Mouse (Mus musculus): ENCODE results near the gene Clstn3. TPM values are rescaled to one million over a fixed set of nuclear protein-coding genes. Genes with fewer than 3 reads are reported as not detected.
A peak's percentile ranks its signal among the peaks of the same experiment; 100 is the strongest.

The Clstn3 gene
- polyA plus RNA-seq, 1 experiment from 2014 or later = 1.8 TPM

DNA sequence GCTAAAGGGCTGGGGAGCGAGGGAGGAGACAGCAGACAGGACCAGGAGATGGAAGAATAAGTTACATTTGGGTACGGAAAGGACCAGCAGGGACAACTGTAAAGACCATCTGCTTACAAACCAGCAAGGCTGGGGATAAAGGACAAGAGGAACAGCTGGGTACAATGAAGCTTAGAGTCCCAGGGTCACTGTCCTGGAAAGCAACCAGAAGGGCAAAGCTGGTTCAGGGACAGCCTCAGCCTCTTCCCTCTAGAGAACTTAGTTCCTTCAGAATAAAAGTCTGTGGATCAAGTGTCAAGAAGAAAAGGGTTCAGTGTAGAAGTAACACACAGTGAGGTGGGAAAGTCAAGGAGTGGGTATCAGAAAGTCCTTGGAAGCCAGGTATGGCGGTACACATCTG is 6.5 kb upstream of the Clstn3 start:
- Histone ChIP-seq H3K9me3 (ENCODE audit: low read length) (no peaks in the 10 kb centered on the region), H3K4me3 (ENCODE audit: low read depth, low read length) (no peak overlapping the region), H3K36me3 (replicated peaks; ENCODE audit: insufficient read depth, low read length) (no peaks in the 10 kb centered on the region), H3K9ac (replicated peaks) (no peak overlapping the region), H3K27me3 (ENCODE audit: insufficient read depth, low read length) (no peaks in the 10 kb centered on the region), H3K4me2 (ENCODE audit: low read depth, low read length) (no peak overlapping the region), H3K27ac (ENCODE audit: low read depth) (no peak overlapping the region), H3K4me1 (ENCODE audit: insufficient read depth) (no peaks in the 10 kb centered on the region; the same call in 1 of the 2 replicates)
- no peak for DNase-seq
- WGBS (ENCODE audit: insufficient replicate concordance) = 85% methylated on average over 3 of the region's 3 CpGs
- TF ChIP-seq CTCF (IDR thresholded peaks at IDR 0.05; ENCODE audit: low read depth) = no peak
- no peak for TF ChIP-seq EP300 (IDR thresholded peaks at IDR 0.05; ENCODE audit: low read depth)
- ATAC-seq = no peak

DNA sequence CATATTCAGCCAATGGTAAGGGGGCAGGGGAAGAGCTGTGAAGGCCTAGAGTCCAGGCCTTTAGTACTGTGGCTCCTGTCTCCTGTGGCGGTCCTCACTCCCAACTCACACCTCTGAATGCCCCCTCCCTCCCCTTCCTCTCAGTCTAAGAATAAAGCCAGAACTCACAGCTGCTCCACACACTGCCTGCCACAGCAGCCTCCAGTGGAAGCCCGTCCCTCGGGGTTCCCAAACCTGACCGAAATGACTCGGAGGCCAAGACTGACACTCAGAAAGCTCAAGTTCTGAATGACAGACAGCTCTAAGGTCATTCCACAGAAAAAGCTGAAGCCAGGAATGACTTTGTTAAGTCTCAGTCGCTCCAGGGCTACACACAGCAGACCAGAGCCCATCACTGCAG is 1.1 kb upstream of the Clstn3 start:
- no peak overlapping the region for H3K27ac ChIP-seq (ENCODE audit: low read depth)
- H3K4me1 ChIP-seq (ENCODE audit: insufficient read depth) = peaks cover 19% of the 10 kb centered on the region
- no peaks in the 10 kb centered on the region for H3K9me3 ChIP-seq (ENCODE audit: low read length)
- H3K36me3 ChIP-seq (replicated peaks; ENCODE audit: insufficient read depth, low read length) = no peaks in the 10 kb centered on the region
- no peak for ATAC-seq
- no peak for DNase-seq
- TF ChIP-seq CTCF (IDR thresholded peaks at IDR 0.05; ENCODE audit: low read depth) = no peak
- TF ChIP-seq EP300 (IDR thresholded peaks at IDR 0.05; ENCODE audit: low read depth) = no peak
- H3K9ac ChIP-seq (replicated peaks) = no peak overlapping the region
- 84% methylated on average over 6 of the region's 6 CpGs for WGBS (ENCODE audit: insufficient replicate concordance)
- H3K27me3 ChIP-seq (ENCODE audit: insufficient read depth, low read length) = no peaks in the 10 kb centered on the region
- H3K4me3 ChIP-seq (ENCODE audit: low read depth, low read length) = no peak overlapping the region
- H3K4me2 ChIP-seq (ENCODE audit: low read depth, low read length) = peak overlapping the region; percentile 83; the same call in 1 of the 2 replicates

DNA sequence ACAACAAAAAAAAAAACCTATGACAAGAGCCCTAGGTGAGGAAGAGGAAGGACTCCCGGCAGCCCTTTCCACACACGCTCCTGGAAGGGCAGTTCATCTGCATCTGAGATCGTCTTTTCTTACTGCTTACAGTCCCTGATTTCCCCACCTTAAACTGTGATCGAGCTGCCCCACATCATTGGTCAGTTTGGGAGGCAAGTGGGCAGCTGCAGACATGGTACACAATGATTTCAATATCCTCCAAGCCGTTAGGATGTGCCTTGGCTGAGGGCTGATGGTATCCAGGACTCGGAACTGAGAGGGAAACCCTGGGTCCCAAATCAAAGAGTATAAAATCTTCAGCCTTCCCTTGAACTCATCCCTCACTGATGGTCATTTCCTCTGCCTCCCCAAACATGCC is 705 bp upstream of the Clstn3 start:
- no peak for TF ChIP-seq EP300 (IDR thresholded peaks at IDR 0.05; ENCODE audit: low read depth)
- TF ChIP-seq CTCF (IDR thresholded peaks at IDR 0.05; ENCODE audit: low read depth) = no peak
- no peaks in the 10 kb centered on the region for H3K9me3 ChIP-seq (ENCODE audit: low read length)
- peak overlapping the region; percentile 40; the same call in 1 of the 2 replicates for H3K4me3 ChIP-seq (ENCODE audit: low read depth, low read length)
- H3K4me1 ChIP-seq (ENCODE audit: insufficient read depth) = peaks cover 19% of the 10 kb centered on the region
- peak overlapping the region; percentile 35; the same call in 1 of the 2 replicates for H3K9ac ChIP-seq (replicated peaks)
- H3K36me3 ChIP-seq (replicated peaks; ENCODE audit: insufficient read depth, low read length) = no peaks in the 10 kb centered on the region
- H3K27ac ChIP-seq (ENCODE audit: low read depth) = no peak overlapping the region
- H3K4me2 ChIP-seq (ENCODE audit: low read depth, low read length) = peak overlapping the region; percentile 83
- H3K27me3 ChIP-seq (ENCODE audit: insufficient read depth, low read length) = no peaks in the 10 kb centered on the region
- ATAC-seq = no peak
- DNase-seq = no peak
- WGBS (ENCODE audit: insufficient replicate concordance) = 48% methylated on average over 6 of the region's 6 CpGs

DNA sequence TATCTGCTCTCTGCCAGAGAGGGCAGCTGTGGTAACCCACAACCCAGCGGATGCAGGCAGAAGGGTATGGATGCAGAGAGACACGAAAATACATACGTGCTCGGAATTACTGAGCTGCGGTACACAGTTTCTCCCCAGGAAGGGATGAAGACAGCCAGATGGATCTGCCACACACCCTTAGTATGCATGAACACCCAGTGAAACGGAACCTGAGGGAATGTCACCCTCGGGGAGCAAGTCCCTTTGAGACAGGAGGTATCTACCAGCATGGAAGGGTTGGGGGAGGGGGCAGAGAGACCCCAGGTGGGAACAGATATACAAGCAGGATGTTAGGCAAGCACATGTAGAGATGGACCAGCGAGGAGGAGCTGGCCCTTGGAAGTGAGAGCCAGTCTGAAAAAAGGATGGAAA is 708 bp downstream of the Clstn3 start:
- WGBS (ENCODE audit: insufficient replicate concordance) = 18% methylated on average over 8 of the region's 8 CpGs
- H3K9ac ChIP-seq (replicated peaks) = peak overlapping the region; percentile 35

DNA sequence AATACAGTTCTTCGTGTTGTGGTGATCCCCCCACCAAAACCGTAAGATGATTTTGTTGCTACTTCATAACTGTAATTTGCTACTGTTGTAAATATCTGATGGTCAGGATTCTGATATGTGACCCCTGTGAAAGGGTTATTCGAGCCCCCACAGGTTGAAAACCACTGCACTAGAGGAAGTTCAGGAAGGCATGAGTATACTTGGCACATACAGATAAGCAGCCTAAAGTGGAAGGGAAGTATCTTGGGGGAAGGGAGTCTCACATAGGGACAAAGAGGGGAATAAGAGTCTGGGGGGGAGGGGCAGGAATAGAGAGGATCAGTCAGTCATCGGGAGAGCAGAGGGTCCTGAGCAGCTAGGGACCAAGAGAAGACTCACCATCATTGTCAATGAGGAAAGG is 5.2 kb downstream of the Clstn3 start:
- H3K36me3 ChIP-seq (replicated peaks; ENCODE audit: insufficient read depth, low read length) = no peaks in the 10 kb centered on the region
- H3K9ac ChIP-seq (replicated peaks) = no peak overlapping the region
- H3K4me1 ChIP-seq (ENCODE audit: insufficient read depth) = peaks cover 17% of the 10 kb centered on the region
- H3K27me3 ChIP-seq (ENCODE audit: insufficient read depth, low read length) = no peaks in the 10 kb centered on the region
- no peak overlapping the region for H3K4me2 ChIP-seq (ENCODE audit: low read depth, low read length)
- no peak overlapping the region for H3K4me3 ChIP-seq (ENCODE audit: low read depth, low read length)
- ATAC-seq = no peak
- 32% methylated on average over 4 of the region's 4 CpGs for WGBS (ENCODE audit: insufficient replicate concordance)
- no peak for DNase-seq
- H3K27ac ChIP-seq (ENCODE audit: low read depth) = no peak overlapping the region
- no peaks in the 10 kb centered on the region for H3K9me3 ChIP-seq (ENCODE audit: low read length)
- no peak for TF ChIP-seq CTCF (IDR thresholded peaks at IDR 0.05; ENCODE audit: low read depth)
- no peak for TF ChIP-seq EP300 (IDR thresholded peaks at IDR 0.05; ENCODE audit: low read depth)

More for the DNA sequence above, 708 bp downstream of the Clstn3 start:
- H3K4me1 ChIP-seq (ENCODE audit: insufficient read depth) = peaks cover 19% of the 10 kb centered on the region
- TF ChIP-seq EP300 (IDR thresholded peaks at IDR 0.05; ENCODE audit: low read depth) (no peak), CTCF (IDR thresholded peaks at IDR 0.05; ENCODE audit: low read depth) (no peak)
- H3K36me3 ChIP-seq (replicated peaks; ENCODE audit: insufficient read depth, low read length) = no peaks in the 10 kb centered on the region
- DNase-seq (no peak), ATAC-seq (no peak)
- H3K27ac ChIP-seq (ENCODE audit: low read depth) = no peak overlapping the region
- H3K4me3 ChIP-seq (ENCODE audit: low read depth, low read length) = no peak overlapping the region; the same call in 1 of the 2 replicates
- no peaks in the 10 kb centered on the region for H3K27me3 ChIP-seq (ENCODE audit: insufficient read depth, low read length)
- H3K4me2 ChIP-seq (ENCODE audit: low read depth, low read length) = peak overlapping the region; percentile 83
- no peaks in the 10 kb centered on the region for H3K9me3 ChIP-seq (ENCODE audit: low read length)

DNA sequence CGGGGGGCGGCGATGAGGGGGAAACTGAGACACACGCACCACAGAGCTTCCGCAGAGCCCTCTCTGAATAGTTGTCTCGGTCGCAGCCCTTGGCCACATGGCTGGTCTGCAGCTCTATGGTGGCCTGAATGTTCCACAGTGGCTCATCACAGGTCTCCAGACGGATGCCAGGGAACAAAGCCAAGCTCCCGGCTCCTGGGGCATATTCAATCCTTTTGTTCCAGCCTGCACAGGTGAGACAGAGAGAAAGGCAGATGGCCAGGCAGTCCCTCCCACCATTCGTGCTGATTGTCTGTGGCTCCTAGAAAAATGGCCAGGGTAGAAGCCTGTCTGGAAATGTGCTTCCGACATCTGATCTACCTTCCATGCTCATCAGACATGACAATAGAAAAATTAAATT is 6.1 kb downstream of the Clstn3 start:
- Histone ChIP-seq H3K36me3 (replicated peaks; ENCODE audit: insufficient read depth, low read length) (no peaks in the 10 kb centered on the region), H3K9me3 (ENCODE audit: low read length) (no peaks in the 10 kb centered on the region), H3K27ac (ENCODE audit: low read depth) (no peak overlapping the region), H3K27me3 (ENCODE audit: insufficient read depth, low read length) (no peaks in the 10 kb centered on the region), H3K4me1 (ENCODE audit: insufficient read depth) (peaks cover 8% of the 10 kb centered on the region), H3K9ac (replicated peaks) (no peak overlapping the region), H3K4me2 (ENCODE audit: low read depth, low read length) (no peak overlapping the region), H3K4me3 (ENCODE audit: low read depth, low read length) (no peak overlapping the region)
- no peak for ATAC-seq
- 91% methylated on average over 11 of the region's 11 CpGs for WGBS (ENCODE audit: insufficient replicate concordance)
- no peak for TF ChIP-seq EP300 (IDR thresholded peaks at IDR 0.05; ENCODE audit: low read depth)
- no peak for TF ChIP-seq CTCF (IDR thresholded peaks at IDR 0.05; ENCODE audit: low read depth)
- no peak for DNase-seq

DNA sequence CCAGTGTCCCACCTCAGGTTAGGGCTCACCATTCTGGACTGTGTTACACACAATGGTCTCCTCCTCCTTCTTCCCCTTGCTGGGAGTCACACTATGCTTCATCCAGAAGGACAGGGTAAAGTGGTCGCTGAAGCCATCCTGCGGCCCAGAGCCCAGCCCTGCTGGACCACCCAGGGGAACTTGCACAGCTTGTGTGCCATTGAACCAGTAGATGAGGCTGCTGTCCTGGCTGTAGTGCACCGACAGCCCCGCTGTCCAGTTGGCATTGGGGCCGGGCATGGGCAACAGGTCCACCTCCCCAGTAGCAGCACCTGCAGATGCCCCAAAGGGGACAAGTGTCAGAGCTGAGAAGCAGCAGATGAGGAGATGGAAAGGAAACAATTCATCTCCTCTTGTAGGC is 6.8 kb downstream of the Clstn3 start:
- no peak overlapping the region for H3K9ac ChIP-seq (replicated peaks)
- H3K36me3 ChIP-seq (replicated peaks; ENCODE audit: insufficient read depth, low read length) = no peaks in the 10 kb centered on the region
- 79% methylated on average over 5 of the region's 5 CpGs for WGBS (ENCODE audit: insufficient replicate concordance)
- H3K4me3 ChIP-seq (ENCODE audit: low read depth, low read length) = no peak overlapping the region
- H3K4me1 ChIP-seq (ENCODE audit: insufficient read depth) = peaks cover 8% of the 10 kb centered on the region
- ATAC-seq (no peak), DNase-seq (no peak)
- H3K27me3 ChIP-seq (ENCODE audit: insufficient read depth, low read length) = no peaks in the 10 kb centered on the region
- no peak overlapping the region for H3K4me2 ChIP-seq (ENCODE audit: low read depth, low read length)
- H3K9me3 ChIP-seq (ENCODE audit: low read length) = no peaks in the 10 kb centered on the region
- TF ChIP-seq EP300 (IDR thresholded peaks at IDR 0.05; ENCODE audit: low read depth) = no peak
- no peak for TF ChIP-seq CTCF (IDR thresholded peaks at IDR 0.05; ENCODE audit: low read depth)
- H3K27ac ChIP-seq (ENCODE audit: low read depth) = no peak overlapping the region

All from liver, postnatal 0 days (tissue).